Mouse (Mus musculus) heart, adult 11 months (tissue): ENCODE data around the gene Gal3st3.

Experiments
- DNase-seq: peaks from one replicate; pipeline ENCODE4 v3.0.0; 2022

Gene Gal3st3

GRCm38 (mm10) chr19:5297903-5298800, at the start of gene Gal3st3:
Gal3st3 (plus strand) TSS chr19:5298331.
- DNase-seq, result no peak

- peak; percentile 89 for DNase-seq
Observed at GRCm38 (mm10) chr19:5257140-5257539, 41.0 kb upstream of the Gal3st3 start.

GRCm38 (mm10) chr19:5267015-5267414, 31.1 kb upstream of the Gal3st3 start:
- peak; percentile 74 for DNase-seq

GRCm38 (mm10) chr19:5268017-5268416, 30.1 kb upstream of the Gal3st3 start:
- peak; percentile 30 for DNase-seq

GRCm38 (mm10) chr19:5268875-5269274, 29.3 kb upstream of the Gal3st3 start:
- peak; percentile 83 for DNase-seq

GRCm38 (mm10) chr19:5269392-5269791, 28.7 kb upstream of the Gal3st3 start:
- DNase-seq, result no peak

GRCm38 (mm10) chr19:5271430-5271829, 26.7 kb upstream of the Gal3st3 start:
- peak; percentile 58 for DNase-seq

GRCm38 (mm10) chr19:5272326-5272795, 25.8 kb upstream of the Gal3st3 start:
- DNase-seq, result peak; percentile 97

- peak; percentile 100 for DNase-seq
Observed at GRCm38 (mm10) chr19:5272801-5273733, 25.1 kb upstream of the Gal3st3 start, which contains the start of gene Pacs1. Pacs1 (minus strand) TSS chr19:5273119.

- DNase-seq, result peak; percentile 93
Observed at GRCm38 (mm10) chr19:5273916-5274315, 24.2 kb upstream of the Gal3st3 start.

GRCm38 (mm10) chr19:5274641-5275040, 23.5 kb upstream of the Gal3st3 start:
- peak; percentile 87 for DNase-seq

GRCm38 (mm10) chr19:5275736-5276135, 22.4 kb upstream of the Gal3st3 start:
- DNase-seq, result peak; percentile 55

GRCm38 (mm10) chr19:5276531-5276930, 21.6 kb upstream of the Gal3st3 start:
- peak; percentile 50 for DNase-seq

- peak; percentile 68 for DNase-seq
Observed at GRCm38 (mm10) chr19:5277140-5277539, 21.0 kb upstream of the Gal3st3 start.

- DNase-seq, result peak; percentile 90
Observed at GRCm38 (mm10) chr19:5278381-5278780, 19.8 kb upstream of the Gal3st3 start.

GRCm38 (mm10) chr19:5294972-5295735, 3.0 kb upstream of the Gal3st3 start, which contains the start of gene Sf3b2:
Sf3b2 (minus strand) TSS chr19:5295455.
- DNase-seq, result peak; percentile 100

GRCm38 (mm10) chr19:5295736-5296075, 2.4 kb upstream of the Gal3st3 start:
- DNase-seq, result no peak

- DNase-seq, result no peak
Observed at GRCm38 (mm10) chr19:5296630-5297029, 1.5 kb upstream of the Gal3st3 start.

- peak; percentile 90 for DNase-seq
Observed at GRCm38 (mm10) chr19:5300588-5300987, 2.5 kb downstream of the Gal3st3 start.

- peak; percentile 92 for DNase-seq
Observed at GRCm38 (mm10) chr19:5302455-5302854, 4.3 kb downstream of the Gal3st3 start.

GRCm38 (mm10) chr19:5306279-5306678, 8.1 kb downstream of the Gal3st3 start:
- DNase-seq, result no peak

GRCm38 (mm10) chr19:5306968-5307734, 9.0 kb downstream of the Gal3st3 start:
- no peak for DNase-seq
